Mouse (Mus musculus) CH12.LX (cell line): ENCODE measurements around the gene Cbx6. TPM values are rescaled to one million over a fixed set of nuclear protein-coding genes. Genes with fewer than 3 reads are reported as not detected.

Experiments used
- DNase-seq: peaks from one replicate; pipeline ENCODE4 v3.0.0-alpha.2; 2013; ENCODE audit errors: extremely low read depth
- H3K27ac ChIP-seq: 2 replicates; pipeline ENCODE4 v1.5.1; 2012; ENCODE audit warnings: low read depth, mild to moderate bottlenecking, control low read depth, moderate library complexity; ENCODE audit not compliant: insufficient read depth
- H3K27me3 ChIP-seq: replicated peaks from 2 replicates; pipeline ENCODE3; 2012; ENCODE audit warnings: inconsistent platforms
- H3K36me3 ChIP-seq, 2 experiments: replicated peaks in 1 of 2; 2 replicates each; pipeline versions ENCODE3 to v1.6.1; 2012; ENCODE audit warnings: inconsistent platforms in 1 of 2, low read length in 1 of 2, mild to moderate bottlenecking in 1 of 2, mixed read lengths in 1 of 2, moderate library complexity in 1 of 2; ENCODE audit not compliant: control insufficient read depth in 1 of 2, insufficient read depth in 1 of 2
- H3K4me1 ChIP-seq, 2 experiments: 2 replicates each; pipeline ENCODE4 v1.6.1; 2012; ENCODE audit warnings: inconsistent platforms in 1 of 2, moderate library complexity in 1 of 2; ENCODE audit not compliant: insufficient read depth in 2 of 2, control insufficient read depth in 1 of 2
- H3K4me2 ChIP-seq: 2 replicates; pipeline ENCODE4 v1.6.1; 2012; ENCODE audit warnings: low read depth, mild to moderate bottlenecking, control low read depth; ENCODE audit not compliant: poor library complexity, insufficient read depth, severe bottlenecking
- H3K4me3 ChIP-seq, 3 experiments: fragments of 150-350 bp in 1 of 3; sonication (generic) in 1 of 3; replicated peaks in 1 of 3; 2 replicates each; pipeline versions ENCODE3 to v1.5.1; 2011 to 2012; ENCODE audit warnings: low read depth in 2 of 3, low read length in 2 of 3, mild to moderate bottlenecking in 2 of 3, moderate library complexity in 2 of 3, control low read depth in 1 of 3, improper control_type of control experiment in 1 of 3, inconsistent platforms in 1 of 3, mixed read lengths in 1 of 3; ENCODE audit not compliant: poor library complexity in 1 of 3
- H3K79me2 ChIP-seq: replicated peaks from 2 replicates; pipeline ENCODE4 v1.6.1; 2012; ENCODE audit warnings: mild to moderate bottlenecking, moderate library complexity; ENCODE audit not compliant: control insufficient read depth, poor library complexity, insufficient read depth, severe bottlenecking; ENCODE audit errors: extremely low read depth
- H3K9ac ChIP-seq: 2 replicates; pipeline ENCODE4 v1.6.1; 2012; ENCODE audit warnings: low read depth, mild to moderate bottlenecking, control low read depth, moderate library complexity; ENCODE audit not compliant: insufficient read depth
- H3K9me3 ChIP-seq: replicated peaks from 2 replicates; pipeline ENCODE3; 2012; ENCODE audit warnings: low read length, inconsistent platforms, mixed read lengths
- BHLHE40 ChIP-seq: IDR thresholded peaks from 2 replicates; pipeline ENCODE4 v1.6.1; 2011; ENCODE audit warnings: mild to moderate bottlenecking, low read depth, low read length, improper control_type of control experiment
- CHD1 ChIP-seq: IDR thresholded peaks from 2 replicates; pipeline ENCODE4 v1.6.1; 2012; ENCODE audit warnings: low read depth, low read length, improper control_type of control experiment, inconsistent platforms
- E2F4 ChIP-seq: IDR thresholded peaks from 2 replicates; pipeline ENCODE4 v1.6.1; 2011; ENCODE audit warnings: low read depth, low read length, improper control_type of control experiment; ENCODE audit not compliant: insufficient replicate concordance
- GABPA ChIP-seq: IDR thresholded peaks from 2 replicates; pipeline ENCODE4 v1.6.1; 2012; ENCODE audit warnings: low read depth, low read length, improper control_type of control experiment, inconsistent platforms; ENCODE audit not compliant: insufficient replicate concordance
- IRF4 ChIP-seq: IDR thresholded peaks from 2 replicates; pipeline ENCODE4 v1.6.1; 2014; ENCODE audit warnings: low read depth, mild to moderate bottlenecking, inconsistent platforms, low read length, improper control_type of control experiment
- JUN ChIP-seq: IDR thresholded peaks from 2 replicates; pipeline ENCODE4 v1.6.1; 2011; ENCODE audit warnings: low read depth, mild to moderate bottlenecking, low read length, improper control_type of control experiment, moderate library complexity; ENCODE audit not compliant: insufficient read depth
- MAZ ChIP-seq: IDR thresholded peaks from 2 replicates; pipeline ENCODE4 v1.6.1; 2012; ENCODE audit warnings: low read depth, mild to moderate bottlenecking, inconsistent platforms, low read length, improper control_type of control experiment, moderate library complexity
- MEF2A ChIP-seq: IDR thresholded peaks from 2 replicates; pipeline ENCODE4 v1.6.1; 2014; ENCODE audit warnings: low read depth, mild to moderate bottlenecking, inconsistent platforms, low read length, improper control_type of control experiment, borderline replicate concordance
- MXI1 ChIP-seq: IDR thresholded peaks from 2 replicates; pipeline ENCODE4 v1.6.1; 2011; ENCODE audit warnings: mild to moderate bottlenecking, low read depth, low read length, improper control_type of control experiment
- MYC ChIP-seq: IDR thresholded peaks from 2 replicates; pipeline ENCODE4 v1.6.1; 2011; ENCODE audit warnings: low read depth, mild to moderate bottlenecking, improper control_type of control experiment, low read length
- NELFE ChIP-seq: IDR thresholded peaks from 2 replicates; pipeline ENCODE4 v1.6.1; 2011; ENCODE audit warnings: low read depth, low read length, improper control_type of control experiment
- PAX5 ChIP-seq: IDR thresholded peaks from 2 replicates; pipeline ENCODE4 v1.6.1; 2012; ENCODE audit warnings: low read length, inconsistent platforms, mixed read lengths
- POLR2A ChIP-seq: IDR thresholded peaks from 2 replicates; pipeline ENCODE4 v1.6.1; 2011; ENCODE audit warnings: low read depth, mild to moderate bottlenecking, improper control_type of control experiment, low read length
- RAD21 ChIP-seq: IDR thresholded peaks from 2 replicates; pipeline ENCODE4 v1.6.1; 2011; ENCODE audit warnings: low read depth, mild to moderate bottlenecking, low read length, improper control_type of control experiment, moderate library complexity
- SIN3A ChIP-seq: IDR thresholded peaks from 2 replicates; pipeline ENCODE4 v1.6.1; 2012; ENCODE audit warnings: low read length, improper control_type of control experiment, inconsistent platforms
- TBP ChIP-seq: conservative IDR thresholded peaks from 2 replicates; pipeline ENCODE4 v1.6.1; 2011; ENCODE audit warnings: low read depth, low read length, improper control_type of control experiment
- TCF12 ChIP-seq: IDR thresholded peaks from 2 replicates; pipeline ENCODE4 v1.6.1; 2014; ENCODE audit warnings: low read depth, mild to moderate bottlenecking, inconsistent platforms, low read length, improper control_type of control experiment
- UBTF ChIP-seq: IDR thresholded peaks from 2 replicates; pipeline ENCODE4 v1.6.1; 2012; ENCODE audit warnings: low read depth, mild to moderate bottlenecking, inconsistent platforms, low read length, improper control_type of control experiment, moderate library complexity
- USF2 ChIP-seq: conservative IDR thresholded peaks from 2 replicates; pipeline ENCODE4 v1.6.1; 2011; ENCODE audit warnings: low read depth, low read length, improper control_type of control experiment
- ZC3H11A ChIP-seq: IDR thresholded peaks from 2 replicates; pipeline ENCODE4 v1.6.1; 2012; ENCODE audit warnings: low read depth, mild to moderate bottlenecking, inconsistent platforms, low read length, improper control_type of control experiment
- ZKSCAN1 ChIP-seq: IDR thresholded peaks from 2 replicates; pipeline ENCODE4 v1.6.1; 2012; ENCODE audit warnings: low read depth, inconsistent platforms, low read length, improper control_type of control experiment, borderline replicate concordance
- dilution Hi-C: fragments of 300-500 bp; cut with MboI; formaldehyde crosslinking; loops from 2 replicates; pipeline ENCODE4 v1.14.3; 2020; ENCODE audit warnings: low sequenced_read_pairs; ENCODE audit not compliant: extremely low pct_unique_long_range_greater_than_20kb, extremely low pct_ligation_motif_present
- in situ Hi-C: fragments of 300-500 bp; cut with MboI; formaldehyde crosslinking; loops from 3 replicates; pipeline ENCODE4 v1.14.3; 2019; ENCODE audit warnings: low sequenced_read_pairs, low pct_ligation_motif_present, low pct_unique_long_range_greater_than_20kb, mixed read lengths
- polyA plus RNA-seq: library from polyadenylated mRNA; unstranded; fragments of >175 nt; gene quantifications from 2 replicates; pipeline ENCODE4 v1.2.1, GENCODE M21; 2012; ENCODE audit warnings: low read depth; ENCODE audit not compliant: insufficient read length
- total RNA-seq, 2 experiments: library from RNA; depleted of rRNA; stranded (reverse); fragments of 300-350 nt in 1 of 2; fragments of >200 nt in 1 of 2; gene quantifications; 2 replicates each; pipeline ENCODE4 v1.2.3; 2012 to 2014

The Cbx6 gene
- total and polyA plus RNA-seq, 3 experiments = 11.1 to 40.7 (median 29.9) TPM

DNA sequence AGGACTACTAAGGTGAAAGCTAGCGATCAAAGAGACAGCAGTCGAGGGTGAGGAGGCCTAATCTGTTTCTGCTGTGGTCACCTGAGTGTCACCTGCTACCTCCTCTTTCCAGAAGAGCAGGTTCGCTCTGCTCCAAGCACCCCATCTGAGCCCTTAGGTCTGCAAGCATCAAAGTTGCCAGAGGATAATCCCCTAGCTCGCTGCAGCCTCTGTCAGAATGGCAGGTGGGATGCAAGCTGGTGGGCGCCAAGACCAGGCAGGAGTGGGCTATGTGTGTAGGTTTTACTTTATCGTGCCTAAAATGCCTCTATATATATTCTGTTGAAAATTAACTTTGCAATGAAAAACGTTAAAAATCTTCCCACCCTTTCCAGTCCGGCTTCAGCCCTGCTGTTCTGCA lies 29.2 kb downstream of the Cbx6 start:
- Histone ChIP-seq H3K27ac (no peak overlapping the region), H3K4me1 (peaks cover 0 to 13% of the 10 kb centered on the region in 2 experiments; a peak in 3 of 4 replicates), H3K79me2 (no peaks in the 10 kb centered on the region), H3K27me3 (peaks cover 77% of the 10 kb centered on the region), H3K4me3 (peak overlapping the region in 1 of 3 experiments; percentile 56), H3K9me3 (peaks cover 18% of the 10 kb centered on the region), H3K4me2 (peak overlapping the region; percentile 67), H3K36me3 (no peaks in the 10 kb centered on the region)
- dilution Hi-C loops = no loop called here
- no peak for DNase-seq
- TF ChIP-seq RAD21 (no peak), CHD1 (no peak), ZKSCAN1 (no peak), IRF4 (no peak), POLR2A (no peak), PAX5 (no peak), MEF2A (no peak), MYC (no peak), ZC3H11A (no peak), GABPA (no peak), UBTF (no peak), NELFE (no peak), USF2 (no peak), JUN (no peak), MAZ (no peak), TCF12 (no peak), SIN3A (no peak)
- TF ChIP-seq, all 38 proteins: peak for 0
- in situ Hi-C loops = no loop called here
- H3K9ac ChIP-seq = no peak overlapping the region

DNA sequence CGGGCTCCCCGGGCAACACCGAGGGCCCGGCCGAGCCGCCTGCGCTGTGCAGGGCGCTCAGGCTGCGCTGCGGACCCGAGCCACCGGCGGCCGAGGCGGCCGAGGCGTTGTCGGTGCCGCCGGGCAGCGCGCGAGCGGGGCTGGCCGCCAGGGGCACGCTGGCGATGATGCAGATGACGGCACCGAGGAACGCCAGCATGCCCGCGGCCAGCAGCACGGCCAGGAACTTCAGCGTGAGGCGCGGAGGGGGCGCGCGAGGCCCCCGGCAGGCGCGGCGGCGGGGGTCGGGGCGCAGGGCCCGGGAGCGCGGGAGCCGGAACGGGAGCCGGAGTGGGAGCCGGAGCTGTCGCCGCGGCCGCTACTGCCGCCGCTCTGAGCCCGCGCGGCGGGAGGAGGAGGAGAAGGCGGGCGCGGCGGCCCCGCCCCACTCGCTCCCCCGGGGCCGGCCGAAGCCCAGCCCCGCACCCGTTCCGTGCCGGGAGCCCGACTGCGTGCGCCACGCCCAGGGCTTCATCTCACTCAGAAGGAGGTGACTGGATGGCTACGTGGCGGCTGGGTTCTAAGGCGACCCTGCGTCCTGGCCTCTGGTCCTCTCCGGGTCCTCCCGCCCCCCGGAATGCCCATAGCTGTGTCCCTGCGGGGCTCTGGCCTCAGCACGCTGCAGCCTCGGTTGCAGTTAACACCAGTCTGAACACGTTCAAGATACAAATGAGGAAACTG lies 30.0 kb downstream of the Cbx6 start, which contains the start of gene Nptxr:
Gene Nptxr, minus strand, starts transcription at position 415 of the 720 bp plus-strand sequence.
- no peak for DNase-seq
- H3K4me2 ChIP-seq = peak within 1 kb of the TSS; percentile 67
- peak within 1 kb of the TSS; percentile 11; the same call in 1 of the 2 replicates for H3K9ac ChIP-seq
- H3K36me3 ChIP-seq = no peaks in the 10 kb centered on the region
- dilution Hi-C loops = no loop called here
- H3K79me2 ChIP-seq = no peaks in the 10 kb centered on the region
- H3K4me1 ChIP-seq = peaks cover 0 to 13% of the 10 kb centered on the region in 2 experiments; a peak in 3 of 4 replicates
- in situ Hi-C loops = no loop called here
- H3K27me3 ChIP-seq = peaks cover 77% of the 10 kb centered on the region
- H3K27ac ChIP-seq = no peak within 1 kb of the TSS
- H3K4me3 ChIP-seq = peak within 1 kb of the TSS in 1 of 3 experiments; percentile 56
- peaks cover 18% of the 10 kb centered on the region for H3K9me3 ChIP-seq
- no peak for TF ChIP-seq TBP
- peak; percentile 50; the same call in 1 of the 2 replicates for TF ChIP-seq MXI1
- TF ChIP-seq BHLHE40 = no peak
- no peak for TF ChIP-seq E2F4
- no peak for TF ChIP-seq ZC3H11A
- TF ChIP-seq POLR2A = peak; percentile 24; the same call in 1 of the 2 replicates
